Mouse (Mus musculus): ENCODE data around the gene Paqr8.
A peak's percentile ranks its signal among the peaks of the same experiment; 100 is the strongest.
"Not testable (repeated sequence)": the region's sequence is repeated elsewhere in the genome, so short reads cannot be mapped to it uniquely, and the experiment has no call there.

Gene Paqr8

DNA sequence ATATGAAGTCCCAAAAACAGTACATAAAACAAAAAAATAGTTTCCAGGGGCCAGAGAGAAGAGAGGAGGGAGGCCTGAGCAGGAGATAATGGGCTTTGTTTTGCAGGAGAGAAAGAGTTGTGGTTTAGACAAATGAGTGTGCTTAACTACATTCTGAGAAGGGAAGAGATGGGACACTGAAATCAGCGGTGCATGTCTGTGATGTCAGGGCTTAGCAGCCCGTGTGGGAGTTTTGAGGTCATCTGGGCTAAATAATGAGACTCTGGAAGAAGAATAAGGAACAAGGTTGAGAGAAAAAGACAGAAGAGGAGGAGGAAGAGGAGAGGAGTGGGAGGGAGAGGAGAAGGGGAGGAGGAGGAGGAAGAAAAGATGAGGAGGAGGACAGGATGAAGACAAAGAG, 21.7 kb downstream of the Paqr8 start:
- no peak for DNase-seq (ENCODE audit: low read depth, low spot score)

DNA sequence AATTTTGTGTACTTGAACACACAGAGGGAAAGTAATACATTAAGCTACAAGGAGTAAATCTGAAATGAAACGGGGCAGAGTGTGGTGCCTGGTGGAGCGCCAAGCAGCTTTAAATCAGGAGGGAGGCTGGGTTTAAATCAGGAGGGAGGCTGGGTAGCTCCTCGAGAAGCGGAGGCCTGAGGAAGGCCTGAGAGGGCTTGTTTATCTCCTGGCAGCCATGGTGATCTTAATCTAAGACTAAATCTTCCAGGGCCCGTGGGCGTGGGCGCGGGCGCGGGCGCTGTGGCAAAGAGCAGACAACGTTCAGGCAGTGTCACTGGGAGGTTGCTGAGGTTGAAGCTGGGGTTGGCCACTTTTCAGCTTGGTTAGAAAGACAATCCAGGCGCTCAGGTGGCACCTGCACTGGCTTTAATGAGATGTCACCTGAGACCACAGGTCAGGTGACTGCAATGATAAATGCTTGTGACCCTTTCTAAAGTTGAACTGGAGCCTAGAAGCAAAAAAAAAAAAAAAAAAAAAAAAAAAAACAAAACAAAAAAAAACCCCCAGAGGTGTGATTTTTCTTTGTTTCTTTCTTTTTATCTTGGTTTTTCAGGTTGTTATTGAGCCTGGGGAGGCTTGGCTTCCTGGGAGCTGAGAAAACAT, 22.2 kb downstream of the Paqr8 start:
- DNase-seq (ENCODE audit: low read depth, low spot score), result peak; percentile 48

DNA sequence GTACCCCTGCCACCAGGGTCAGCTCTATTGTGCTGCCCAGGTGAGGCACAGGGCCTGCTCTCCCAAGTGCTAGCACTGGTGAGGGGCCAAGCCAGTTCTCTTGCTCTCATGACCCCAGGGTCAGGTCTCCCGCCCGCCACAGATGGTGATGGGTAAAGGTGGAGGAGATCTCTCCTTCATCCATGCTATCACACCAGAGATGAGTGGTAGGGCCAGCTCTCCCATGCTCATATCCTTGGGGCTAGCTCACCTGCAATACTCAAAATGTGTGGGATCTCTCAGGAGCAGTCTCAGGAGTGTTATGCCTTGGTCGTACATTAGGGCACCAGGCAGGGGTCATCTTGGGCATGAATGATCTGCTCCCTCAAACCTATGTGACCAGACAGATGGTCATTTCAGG, 24.4 kb downstream of the Paqr8 start:
- no peak for DNase-seq (ENCODE audit: low read depth, low spot score)

DNA sequence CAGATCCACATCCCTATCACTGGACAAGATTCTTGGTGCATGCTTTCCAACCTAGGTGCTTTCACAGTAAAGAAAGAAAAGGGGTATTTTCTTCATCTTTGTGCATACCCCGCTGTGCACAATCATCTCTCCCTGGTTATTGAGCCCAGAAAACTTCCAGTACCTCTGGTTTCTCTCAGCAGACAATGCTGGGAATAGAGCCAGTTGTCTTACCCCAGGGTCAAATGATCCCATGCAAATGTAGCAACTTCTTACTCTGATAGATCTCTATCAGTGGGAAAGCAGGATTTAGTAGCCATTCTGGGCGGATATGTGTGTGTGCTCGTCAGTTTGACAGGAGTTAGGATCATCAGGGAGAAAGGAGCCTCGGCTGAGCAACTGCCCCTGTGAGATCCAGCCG, 25.2 kb downstream of the Paqr8 start:
- no peak for DNase-seq (ENCODE audit: low read depth, low spot score)

DNA sequence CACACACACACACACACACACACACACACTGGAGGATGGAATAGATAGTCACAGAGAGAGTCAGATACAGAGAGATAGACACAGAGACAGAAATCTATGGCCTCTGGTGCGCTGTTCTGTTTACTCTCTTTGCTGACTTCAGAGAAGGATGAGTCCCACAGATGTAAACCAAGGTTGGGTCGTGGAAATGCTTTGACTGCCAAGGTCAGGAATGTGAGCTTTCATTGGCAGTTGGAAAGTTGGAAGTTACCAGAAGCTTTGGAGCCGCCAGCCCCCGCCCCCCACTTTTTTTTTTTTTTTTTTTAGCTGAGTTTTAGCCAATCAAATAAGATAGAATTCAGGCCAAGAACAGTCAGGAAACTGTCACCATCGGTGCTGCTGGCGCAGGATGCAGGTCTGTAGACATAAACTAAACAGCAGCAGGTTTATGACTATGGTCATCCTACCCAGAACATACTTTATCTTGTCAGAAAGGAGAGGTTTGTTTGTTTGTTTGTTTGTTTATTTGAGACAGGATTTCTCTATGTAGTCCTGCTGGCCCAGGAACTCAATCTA, 27.2 kb downstream of the Paqr8 start:
- no peak for DNase-seq (ENCODE audit: low read depth, low spot score)

DNA sequence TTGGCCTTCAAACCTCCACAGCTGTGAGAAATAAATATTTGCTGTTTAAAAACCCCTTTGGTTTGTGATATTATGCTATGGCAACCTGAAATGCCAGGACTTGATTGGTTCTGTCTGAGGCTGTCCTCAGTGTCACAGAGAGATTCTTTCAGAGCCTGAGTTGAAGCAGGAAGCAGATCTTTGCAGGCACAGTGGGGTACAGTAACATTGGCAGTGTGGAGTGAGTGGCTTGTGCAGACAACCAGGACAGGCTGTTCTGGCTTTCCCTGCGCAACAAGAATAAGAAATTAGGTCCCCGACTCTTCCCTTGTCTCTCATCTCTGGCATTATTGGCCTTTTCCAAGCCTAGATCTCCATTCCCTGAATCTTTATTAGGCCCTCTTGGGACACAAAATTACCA, 29.3 kb downstream of the Paqr8 start:
- no peak for DNase-seq (ENCODE audit: low read depth, low spot score)

DNA sequence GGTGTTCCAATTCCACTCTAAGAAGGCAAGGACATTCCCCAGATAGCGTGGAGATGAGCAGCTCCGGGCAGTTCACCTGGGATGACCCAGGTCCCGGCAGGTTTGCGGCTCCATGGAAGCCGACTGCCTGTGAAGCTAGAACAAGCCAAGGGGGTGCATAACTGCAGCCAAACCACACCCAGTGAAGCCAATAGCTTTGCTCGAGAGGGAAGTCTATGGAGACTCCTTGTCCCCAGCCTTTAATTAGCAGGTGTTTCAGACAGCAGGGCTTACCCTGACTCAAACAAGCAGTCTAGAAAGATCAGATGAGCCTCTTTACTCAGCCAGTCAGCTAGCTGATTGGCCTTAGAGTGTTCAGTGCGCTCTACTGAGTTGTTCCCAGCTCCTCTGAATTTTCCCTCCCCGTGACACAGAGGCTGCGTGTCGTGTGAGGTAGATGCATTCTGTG, 30.7 kb downstream of the Paqr8 start:
- peak; percentile 16 for DNase-seq (ENCODE audit: low read depth, low spot score)

DNA sequence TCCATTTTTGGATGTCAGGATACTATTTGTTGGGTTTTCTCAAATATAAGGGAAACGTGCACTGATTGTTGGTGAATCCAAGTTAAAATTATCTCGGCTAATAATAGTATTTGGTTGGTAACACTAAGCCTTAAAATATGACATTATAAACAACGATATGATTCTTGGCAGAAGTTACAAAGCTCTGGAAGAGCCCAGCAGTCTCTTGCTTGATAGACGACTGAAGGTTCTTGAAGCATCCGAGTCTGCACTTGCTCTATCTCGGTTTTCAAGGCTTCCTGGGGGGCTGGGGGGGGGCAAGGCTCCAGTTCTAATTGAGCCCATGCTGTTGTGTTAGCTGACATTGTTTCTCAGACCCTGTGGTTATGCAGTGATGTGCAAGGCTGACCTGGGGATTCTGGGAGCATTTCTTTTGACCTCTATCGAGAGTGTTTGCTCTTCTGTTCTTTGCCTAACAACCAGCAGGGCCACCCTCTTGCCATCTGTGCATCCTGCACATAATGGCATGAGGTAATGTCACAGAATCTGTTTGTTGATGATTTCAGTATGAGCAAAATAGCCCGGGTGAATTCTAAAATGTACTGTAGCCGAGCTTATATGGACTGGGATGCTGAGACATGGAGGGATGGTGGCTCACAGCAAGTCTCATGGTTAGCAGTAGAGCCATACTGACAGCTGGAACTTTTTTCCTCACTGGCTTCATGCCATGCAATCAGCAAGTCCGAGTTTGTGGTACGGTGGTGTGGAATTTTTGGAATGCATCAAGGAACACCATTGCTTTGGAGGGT, 32.4 kb downstream of the Paqr8 start:
- DNase-seq (ENCODE audit: low read depth, low spot score), result no peak

DNA sequence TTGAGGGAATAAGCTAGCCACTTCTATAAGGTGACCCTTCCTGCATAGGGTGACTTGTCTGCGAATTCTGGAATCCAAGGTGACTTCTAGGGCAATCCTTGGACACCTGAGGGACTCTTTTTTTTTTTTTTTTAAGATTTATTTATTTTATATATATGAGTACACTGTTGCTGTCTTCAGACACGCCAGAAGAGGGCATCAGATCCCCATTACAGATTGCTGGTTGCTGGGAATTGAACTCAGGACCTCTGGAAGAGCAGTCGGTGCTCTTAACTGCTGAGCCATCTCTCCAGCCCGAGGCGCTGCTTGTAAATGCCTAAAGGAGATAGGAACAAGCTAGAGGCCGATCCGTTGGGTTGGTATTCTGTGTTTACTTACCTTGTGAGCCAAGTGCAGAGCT, 34.9 kb downstream of the Paqr8 start:
- DNase-seq (ENCODE audit: low read depth, low spot score), result not testable (repeated sequence)

DNA sequence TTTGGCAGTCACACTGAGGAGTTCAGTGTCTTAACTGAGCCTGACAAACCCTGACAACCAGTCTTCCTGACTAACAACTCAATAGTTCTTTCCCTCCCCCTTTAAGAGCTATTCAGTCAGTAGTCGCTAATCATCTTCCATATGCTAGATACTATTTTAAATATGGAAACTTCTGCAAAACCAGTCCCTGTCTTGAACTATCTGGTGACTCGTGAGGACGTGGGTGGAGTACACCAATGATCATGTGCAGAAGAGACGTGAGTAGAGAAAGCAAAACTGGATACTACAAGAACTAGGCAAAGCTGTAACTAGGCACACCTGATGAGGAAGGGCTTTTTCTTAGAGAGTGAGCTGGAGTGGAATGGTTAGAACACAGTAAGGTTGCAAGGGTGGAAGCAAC, 35.5 kb downstream of the Paqr8 start:
- DNase-seq (ENCODE audit: low read depth, low spot score), result no peak

DNA sequence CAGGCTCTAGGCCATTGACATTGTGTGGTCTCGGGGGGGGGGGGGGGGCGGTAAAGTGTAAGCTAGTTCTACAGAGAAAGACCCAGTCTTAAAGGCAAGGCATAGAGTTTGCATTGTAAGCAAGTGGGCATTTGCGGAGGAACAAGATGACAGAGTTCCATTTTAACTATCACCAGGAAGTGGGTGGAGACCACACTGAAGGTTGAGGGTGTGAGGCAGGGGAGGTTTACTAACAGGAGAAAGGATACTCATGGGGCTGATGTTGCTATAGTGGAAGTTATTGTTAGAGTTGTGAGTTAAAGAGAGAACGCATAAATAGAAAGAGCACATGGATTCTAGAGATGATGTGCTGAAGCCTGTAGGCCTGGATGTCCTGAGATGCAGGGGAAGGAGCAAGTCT, 36.0 kb downstream of the Paqr8 start:
- no peak for DNase-seq (ENCODE audit: low read depth, low spot score)

DNA sequence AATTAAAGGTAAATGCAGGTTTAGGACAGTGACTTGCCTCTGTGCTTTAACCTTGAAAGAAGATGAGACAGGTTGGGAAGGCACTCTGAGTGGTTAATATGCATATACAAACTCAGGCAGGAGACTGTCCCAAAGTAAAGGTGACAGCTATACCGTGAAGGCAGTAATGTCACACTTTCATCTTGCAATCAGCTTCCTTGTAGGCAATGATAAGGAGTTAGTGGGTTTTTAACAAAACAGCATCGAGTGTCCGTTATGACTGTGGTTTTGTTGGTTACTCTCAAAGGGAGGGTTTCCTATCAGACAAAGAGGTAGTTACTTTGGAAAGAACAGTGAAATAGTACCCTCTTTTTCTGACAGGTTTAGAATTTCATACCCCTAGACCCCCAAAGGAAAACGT, 38.1 kb downstream of the Paqr8 start:
- DNase-seq (ENCODE audit: low read depth, low spot score), result no peak

DNA sequence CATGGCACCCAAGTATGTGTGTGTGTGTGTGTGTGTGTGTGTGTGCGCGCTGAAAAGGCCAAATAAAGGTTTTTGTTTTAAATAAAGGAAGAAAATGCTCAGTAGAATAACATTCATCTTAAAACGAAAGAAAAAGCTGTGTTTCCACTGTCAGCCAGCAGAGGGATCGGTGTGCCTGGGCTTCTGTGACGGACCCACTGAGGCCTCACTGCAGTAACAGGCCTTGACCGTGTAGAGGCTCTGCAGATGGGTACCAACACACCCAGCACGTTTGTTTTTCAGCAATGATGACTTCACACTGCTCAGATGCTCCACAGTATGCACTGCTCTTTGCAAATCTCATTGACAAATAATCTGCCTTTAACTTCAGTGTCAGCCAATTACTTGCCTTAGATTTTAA, 43.1 kb downstream of the Paqr8 start:
- DNase-seq (ENCODE audit: low read depth, low spot score), result peak; percentile 80

DNA sequence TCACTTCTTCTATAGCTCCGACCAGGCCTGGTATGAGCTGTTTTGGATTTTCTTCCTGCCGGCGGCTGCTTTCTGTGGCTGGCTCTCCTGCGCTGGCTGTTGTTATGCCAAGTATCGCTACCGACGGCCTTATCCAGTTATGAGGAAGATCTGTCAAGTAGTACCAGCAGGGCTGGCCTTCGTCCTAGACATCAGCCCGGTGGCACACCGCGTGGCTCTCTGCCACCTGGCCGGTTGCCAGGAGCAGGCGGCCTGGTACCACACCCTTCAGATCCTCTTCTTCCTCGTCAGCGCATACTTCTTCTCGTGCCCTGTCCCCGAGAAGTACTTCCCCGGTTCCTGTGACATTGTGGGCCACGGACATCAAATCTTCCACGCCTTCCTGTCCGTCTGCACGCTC, 44.7 kb downstream of the Paqr8 start:
- DNase-seq (ENCODE audit: low read depth, low spot score), result peak; percentile 28

DNA sequence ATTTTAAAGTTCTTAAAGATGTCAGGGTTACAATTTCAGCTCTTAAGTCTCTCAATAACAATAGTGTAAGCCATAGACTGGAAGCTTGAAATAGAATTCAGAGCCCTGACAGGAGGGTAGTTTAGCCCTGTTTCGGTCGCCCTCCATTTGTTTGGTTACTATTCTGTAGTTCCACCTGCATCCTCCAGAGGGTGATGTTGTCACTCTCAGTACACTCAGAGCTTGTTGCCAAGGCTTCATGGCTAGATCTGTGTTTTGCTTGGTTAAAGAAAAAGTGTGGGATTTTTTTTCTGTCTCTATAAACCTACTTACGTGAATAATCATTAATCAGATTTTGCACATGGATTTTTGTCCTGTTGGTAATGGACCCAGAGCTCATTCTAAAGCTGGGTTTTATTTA, 48.6 kb downstream of the Paqr8 start:
- peak; percentile 78 for DNase-seq (ENCODE audit: low read depth, low spot score)

DNA sequence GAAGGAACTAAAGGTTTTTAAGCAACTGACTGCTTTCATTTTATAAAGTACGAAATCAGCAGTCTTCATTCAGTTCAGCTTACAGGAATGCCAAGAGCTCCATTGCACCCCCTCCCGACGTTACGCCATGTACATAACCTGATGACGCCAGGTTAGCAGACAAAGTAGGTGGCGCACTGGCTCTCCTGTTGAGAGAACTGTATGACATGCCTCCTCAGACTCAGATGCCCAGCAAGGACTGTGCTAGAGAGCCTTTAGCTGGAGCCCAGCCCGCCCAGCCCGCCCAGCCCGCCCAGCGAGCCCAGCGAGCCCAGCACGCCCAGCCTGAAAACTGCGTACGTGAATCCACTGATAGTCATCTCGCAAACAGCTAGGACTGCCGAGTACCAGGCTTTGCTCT, 49.7 kb downstream of the Paqr8 start:
- peak; percentile 49 for DNase-seq (ENCODE audit: low read depth, low spot score)

DNA sequence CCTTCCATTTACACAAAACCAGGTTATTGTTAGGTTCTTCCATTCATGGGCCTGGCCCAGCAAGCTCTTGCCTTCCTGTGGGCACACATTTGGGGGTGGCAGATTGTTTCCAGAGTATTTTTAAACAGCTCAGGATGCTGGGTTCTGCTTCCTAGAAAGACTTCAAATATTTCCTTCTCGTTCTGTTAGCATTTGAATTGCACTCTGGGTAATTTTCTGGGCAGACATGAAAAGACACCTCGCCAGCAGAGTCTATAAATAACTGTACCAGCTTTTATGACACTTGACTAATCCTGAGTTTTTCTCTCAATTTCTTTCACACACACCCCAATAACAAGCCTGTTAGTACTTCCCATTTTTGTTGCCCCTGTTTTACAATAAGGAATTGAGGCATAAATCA, 50.9 kb downstream of the Paqr8 start:
- no peak for DNase-seq (ENCODE audit: low read depth, low spot score)

DNA sequence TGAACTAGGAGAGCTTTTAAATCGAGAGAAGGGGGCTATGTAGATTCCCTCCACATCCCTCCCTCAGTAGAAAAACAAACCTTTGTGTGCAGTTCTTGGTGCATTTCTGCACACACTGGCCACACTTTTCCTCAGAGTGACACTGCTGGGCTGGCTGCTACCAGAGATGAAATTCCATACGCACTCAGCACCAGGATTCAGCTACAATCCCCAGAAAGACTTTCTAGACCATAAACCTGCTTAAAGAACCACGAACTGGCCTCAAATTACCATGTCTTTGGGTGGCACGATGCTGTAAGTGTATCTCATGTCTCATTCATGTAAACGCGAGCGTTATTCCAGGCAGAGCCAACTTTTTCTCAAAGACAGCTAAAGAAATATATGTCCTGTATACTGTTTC, 51.5 kb downstream of the Paqr8 start:
- DNase-seq (ENCODE audit: low read depth, low spot score), result no peak

DNA sequence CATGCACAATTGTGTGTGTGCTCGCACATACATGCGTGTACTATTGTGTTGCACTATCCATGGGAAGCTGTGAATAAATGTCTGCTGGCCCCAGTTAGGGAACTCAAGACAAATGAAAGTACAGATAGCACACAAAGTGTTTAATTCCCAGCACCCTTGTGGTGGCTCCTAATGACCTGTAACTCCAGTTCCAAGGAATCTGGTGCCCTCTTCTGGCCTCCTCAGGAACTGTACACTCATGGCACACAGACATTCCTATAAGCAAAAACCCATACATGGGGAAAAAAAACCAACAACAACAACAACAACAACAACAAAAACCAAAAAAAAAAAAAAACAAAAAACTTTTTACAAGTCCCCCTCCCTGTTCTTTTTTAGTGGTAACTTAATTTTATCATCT, 52.6 kb downstream of the Paqr8 start:
- peak; percentile 69 for DNase-seq (ENCODE audit: low read depth, low spot score)

DNA sequence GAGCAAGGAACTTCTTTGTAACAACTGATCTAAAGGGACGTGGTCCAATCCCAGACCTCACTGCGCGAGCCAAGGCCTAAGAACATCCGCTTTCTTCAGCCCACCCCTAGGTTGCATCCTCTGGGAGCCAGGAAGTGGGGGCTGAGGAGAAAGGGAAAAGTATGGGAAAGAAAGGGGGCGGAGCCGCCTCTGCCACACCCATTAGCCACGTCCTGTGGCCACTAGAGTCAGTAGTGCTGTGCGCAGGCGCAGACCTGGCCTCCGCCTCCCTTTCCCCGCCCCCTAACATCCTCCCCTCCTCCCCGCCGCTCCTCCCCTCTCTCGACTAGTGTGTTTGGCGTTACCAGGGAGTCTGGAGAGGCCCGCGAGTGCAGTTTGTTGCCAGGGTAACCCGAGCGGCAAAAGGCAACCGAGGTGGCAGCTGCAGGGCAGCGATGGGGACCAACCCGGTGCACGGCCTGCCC, 60.9 kb downstream of the Paqr8 start, which contains the start of gene Efhc1:
Gene Efhc1 (plus strand): TSS at position 327 of the 464 bp plus-strand sequence.
- DNase-seq (ENCODE audit: low read depth, low spot score), result peak; percentile 98

DNA sequence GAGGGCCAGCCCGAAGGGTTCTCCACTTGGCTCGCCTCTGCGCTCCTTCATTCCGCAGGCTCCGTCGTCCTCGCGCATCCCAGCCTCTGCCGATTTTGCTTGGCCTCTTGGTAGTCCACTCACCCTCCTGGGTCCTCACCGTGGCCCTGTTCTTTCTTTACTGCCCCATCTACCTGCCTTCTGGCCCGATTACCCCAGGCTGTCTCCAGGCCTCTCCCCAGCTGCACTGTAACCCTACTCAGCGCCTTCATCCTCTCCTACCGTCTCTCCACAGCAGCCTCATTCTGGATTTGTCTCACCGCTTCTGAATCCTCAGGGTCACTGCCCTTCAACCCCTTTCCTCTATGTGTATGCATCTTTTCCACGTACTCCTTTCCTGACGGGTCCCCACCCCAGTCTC, 61.4 kb downstream of the Paqr8 start:
- no peak for DNase-seq (ENCODE audit: low read depth, low spot score)

DNA sequence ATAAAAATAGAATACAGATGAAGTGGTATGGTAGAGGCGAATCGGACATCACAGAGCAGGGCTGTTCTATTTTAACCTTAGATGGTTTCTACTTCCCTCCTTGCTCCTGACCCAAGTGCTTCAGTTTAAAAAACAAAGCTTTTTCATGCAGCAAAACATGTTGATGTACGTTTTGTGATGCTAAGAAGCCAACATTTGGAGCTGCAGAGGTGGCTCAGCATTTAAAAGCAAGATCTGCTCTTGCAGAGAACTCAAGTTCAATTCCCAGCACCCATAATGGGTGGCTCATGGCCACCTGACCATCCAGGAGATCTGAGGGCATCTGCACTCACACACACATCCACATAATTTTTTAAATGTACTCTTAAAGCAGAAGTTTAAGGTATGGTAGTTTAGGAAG, 64.5 kb downstream of the Paqr8 start:
- DNase-seq (ENCODE audit: low read depth, low spot score), result peak; percentile 65

DNA sequence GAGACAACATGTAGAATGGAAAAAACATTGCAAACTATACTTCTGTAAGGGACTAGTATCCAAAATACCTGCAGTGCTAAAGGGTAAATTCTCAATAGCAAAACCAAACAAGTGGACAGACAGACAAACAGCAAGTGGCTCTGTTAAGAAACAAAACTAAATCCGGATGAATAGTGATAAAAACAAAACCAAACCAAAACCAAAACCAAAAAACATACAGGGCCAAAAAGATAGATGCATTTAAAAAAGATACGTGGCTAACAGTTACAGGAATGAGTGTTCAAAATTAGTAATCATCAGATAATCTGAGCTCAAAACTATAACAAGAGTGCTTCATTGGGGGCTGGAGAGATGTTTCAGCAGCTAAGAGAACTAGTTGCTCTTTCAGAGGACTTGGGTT, 79.2 kb downstream of the Paqr8 start:
- no peak for DNase-seq (ENCODE audit: low read depth, low spot score)
